Comparison of ENCODE assay signal across 17 mouse cellular contexts in genomic region chr13:51588005-51588404, GRCm38 (mm10). TPM values are rescaled to one million over a fixed set of nuclear protein-coding genes. Genes with fewer than 3 reads are reported as not detected.
"Had no signal": no experiment of that assay in that cellular context is flagged by ENCODE, and none has a peak within 500 bp of the region (broad histone marks: within the 10 kb centered on the region; RNA-seq: fewer than 3 reads in every experiment).

No protein-coding gene starts in this region.

- H3K9ac ChIP-seq: liver, embryonic 15.5 days; lung, embryonic 15.5 days; midbrain, embryonic 15.5 days; neural tube, embryonic 12.5 days had no signal

- H3K36me3 ChIP-seq: limb, embryonic 10.5 days; liver, embryonic 15.5 days; lung, embryonic 15.5 days; midbrain, embryonic 15.5 days; neural tube, embryonic 12.5 days had no signal

- H3K4me1 ChIP-seq: limb, embryonic 10.5 days; liver, embryonic 15.5 days; lung, embryonic 15.5 days; megakaryocyte, embryonic 14.5 days; midbrain, embryonic 15.5 days; neural tube, embryonic 12.5 days had no signal

- ATAC-seq: intestine, postnatal 0 days; midbrain, embryonic 15.5 days had no signal

- H3K4me2 ChIP-seq: liver, embryonic 11.5 days; liver, embryonic 15.5 days; lung, embryonic 15.5 days; midbrain, embryonic 11.5 days; midbrain, embryonic 15.5 days; neural tube, embryonic 12.5 days had no signal

- H3K27me3 ChIP-seq: liver, embryonic 15.5 days; lung, embryonic 15.5 days; midbrain, embryonic 15.5 days; neural tube, embryonic 12.5 days had no signal

- H3K4me3 ChIP-seq: left cerebral cortex, adult 2 months; limb, embryonic 10.5 days; liver, embryonic 15.5 days; lung, embryonic 15.5 days; megakaryocyte, embryonic 14.5 days; midbrain, embryonic 15.5 days; neural tube, embryonic 12.5 days had no signal

- H3K27ac ChIP-seq: left cerebral cortex, adult 2 months; limb, embryonic 10.5 days; liver, embryonic 15.5 days; lung, embryonic 15.5 days; macrophage; midbrain, embryonic 15.5 days; neural tube, embryonic 12.5 days had no signal

- DNase-seq: kidney, adult 9 months; kidney, postnatal 25 days; right cerebral cortex, adult 18-20 months; right cerebral cortex, postnatal 25 days; thymus, postnatal 36 days had no signal

- H3K9me3 ChIP-seq: limb, embryonic 10.5 days; liver, embryonic 15.5 days; lung, embryonic 15.5 days; midbrain, embryonic 15.5 days had no signal

RNA-seq across cellular contexts. Expression of gene Shc3, which starts 18.8 kb away (rescaled TPM):
- total RNA-seq: monocyte, adult 5-6 weeks had no signal
- polyA plus RNA-seq: liver, embryonic 11.5 days; liver, embryonic 15.5 days; macrophage had no signal
